In the genomic region with DNA sequence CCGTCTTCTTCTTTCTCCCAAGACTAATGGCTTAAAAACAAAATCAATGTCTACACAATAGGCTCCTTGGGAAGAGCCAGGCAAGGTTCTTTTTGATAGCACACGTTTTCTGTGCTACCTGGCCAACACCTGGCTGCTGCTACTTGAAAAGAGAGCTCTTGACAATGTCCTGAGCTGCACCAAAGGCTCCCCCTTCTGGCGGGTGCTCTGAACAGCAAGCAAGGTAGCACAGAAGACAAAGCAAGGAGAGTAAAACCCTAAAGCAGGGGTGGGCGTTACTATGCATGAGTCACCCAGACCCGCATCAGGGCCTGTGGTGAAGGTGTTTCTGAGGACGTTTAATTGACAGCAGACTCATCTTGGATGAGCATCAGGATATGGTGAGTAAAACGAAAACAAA, we compare ENCODE assay signal across 11 mouse cellular contexts. TPM values are rescaled to one million over a fixed set of nuclear protein-coding genes. Genes with fewer than 3 reads are reported as not detected.
A peak's percentile ranks its signal among the peaks of the same experiment; 100 is the strongest.
DNase-seq lines count a peak whose midpoint lies in the region; ATAC-seq and TF ChIP-seq lines count a peak whose summit lies in the region.
"Had no signal": no experiment of that assay in that cellular context is flagged by ENCODE, and none has a peak within 500 bp of the region (broad histone marks: within the 10 kb centered on the region; RNA-seq: fewer than 3 reads in every experiment).

No protein-coding gene starts in this region.

- H3K79me2 ChIP-seq in heart, adult 2 months (replicated peaks; ENCODE audit: control insufficient read depth, insufficient read depth, low read length), result no peaks in the 10 kb centered on the region

- no peaks in the 10 kb centered on the region for H3K27me3 ChIP-seq in heart, adult 2 months (ENCODE audit: control insufficient read depth, insufficient read depth, low read length)
- no peaks in the 10 kb centered on the region for H3K27me3 ChIP-seq in heart, embryonic 11.5 days (ENCODE audit: control insufficient read depth, insufficient read depth, low read length)
- H3K27me3 ChIP-seq: embryonic facial prominence, embryonic 13.5 days had no signal

- ATAC-seq in heart, embryonic 11.5 days (replicated peaks; ENCODE audit: insufficient number of reproducible peaks, low FRiP score, low TSS enrichment), result no peak

- 36% methylated on average over 7 of the region's 7 CpGs for WGBS in heart, adult 2 months
- WGBS in heart, embryonic 11.5 days (ENCODE audit: insufficient replicate concordance), result 44% methylated on average over 7 of the region's 7 CpGs

- H3K36me3 ChIP-seq in heart, adult 2 months (ENCODE audit: control insufficient read depth, insufficient read depth, low read length), result no peaks in the 10 kb centered on the region
- H3K36me3 ChIP-seq in heart, embryonic 11.5 days (ENCODE audit: control insufficient read depth, insufficient read depth, low read length), result no peaks in the 10 kb centered on the region
- H3K36me3 ChIP-seq: embryonic facial prominence, embryonic 13.5 days had no signal

- no peak for TF ChIP-seq POLR2A in heart, adult 2 months (IDR thresholded peaks at IDR 0.05; ENCODE audit: insufficient read depth, low read depth, low read length)
- no peak for TF ChIP-seq POLR2A in brain, embryonic 14.5 days (IDR thresholded peaks at IDR 0.05; ENCODE audit: borderline replicate concordance, extremely low read depth, insufficient read depth, insufficient read length, poor library complexity, severe bottlenecking)

- no peak overlapping the region for H3K27ac ChIP-seq in heart, adult 2 months
- no peak overlapping the region for H3K27ac ChIP-seq in heart, embryonic 11.5 days (ENCODE audit: low read depth, low read length)
- H3K27ac ChIP-seq: embryonic facial prominence, embryonic 13.5 days had no signal

- H3K4me3 ChIP-seq in heart, adult 2 months, result no peak overlapping the region
- H3K4me3 ChIP-seq in heart, embryonic 11.5 days (ENCODE audit: low read depth, low read length), result no peak overlapping the region
- H3K4me3 ChIP-seq: embryonic facial prominence, embryonic 13.5 days had no signal

- H3K4me1 ChIP-seq in heart, adult 2 months (ENCODE audit: control insufficient read depth, insufficient read depth, low read length), result no peaks in the 10 kb centered on the region
- H3K4me1 ChIP-seq in heart, embryonic 11.5 days (ENCODE audit: control insufficient read depth, insufficient read depth, low read length), result no peaks in the 10 kb centered on the region
- H3K4me1 ChIP-seq: embryonic facial prominence, embryonic 13.5 days had no signal

- TF ChIP-seq EP300 in heart, adult 2 months (IDR thresholded peaks at IDR 0.05; ENCODE audit: insufficient read depth, low read depth, low read length), result no peak

- DNase-seq in heart, adult 2 months, result no peak
- DNase-seq in right cerebral cortex, adult 18-20 months, result peak; percentile 8
- DNase-seq in right cerebral cortex, postnatal 4 days, result no peak
- peak; percentile 9 for DNase-seq in brain, embryonic 14.5 days (ENCODE audit: low read depth)
- peak; percentile 9 to 24 for DNase-seq in lung, adult 18-20 months
- peak; percentile 47 to 53 for DNase-seq in thymus, postnatal 36 days
- no peak for DNase-seq in ovary, postnatal 14 days (ENCODE audit: low spot score)

- H3K9me3 ChIP-seq in heart, embryonic 11.5 days (replicated peaks; ENCODE audit: control insufficient read depth, low read length), result no peaks in the 10 kb centered on the region
- H3K9me3 ChIP-seq: embryonic facial prominence, embryonic 13.5 days had no signal

- H3K9ac ChIP-seq in heart, adult 2 months (ENCODE audit: low read depth, low read length), result no peak overlapping the region
- no peak overlapping the region for H3K9ac ChIP-seq in heart, embryonic 11.5 days (ENCODE audit: low read depth, low read length)
- H3K9ac ChIP-seq: embryonic facial prominence, embryonic 13.5 days had no signal

- intact Hi-C loops in heart, adult 2 months (cut with DNase I), result no loop called here

- H3K4me2 ChIP-seq in heart, embryonic 11.5 days, result no peak overlapping the region
- H3K4me2 ChIP-seq: embryonic facial prominence, embryonic 13.5 days had no signal

- TF ChIP-seq CTCF in heart, adult 2 months (IDR thresholded peaks at IDR 0.05), result peak; percentile 72
- peak; percentile 42; the same call in 1 of the 2 replicates for TF ChIP-seq CTCF in brain, embryonic 14.5 days (IDR thresholded peaks at IDR 0.05; ENCODE audit: borderline replicate concordance, extremely low read depth, insufficient read depth, insufficient read length)

RNA-seq across cellular contexts. Expression of a gene that starts 49.5 kb away (rescaled TPM):
- under 1 TPM; 0.37 to 0.70 TPM for total RNA-seq in heart, adult 2 months (2021)
- 0.64 and 1.4 TPM in 2 replicates for polyA plus RNA-seq in heart, adult 2 months (2012; rRNA removed)
- polyA plus RNA-seq in heart, embryonic 11.5 days (2014; fragmentation: Nextera tagmentation; extraction: Ambion mirVana), result 1.1 and 1.3 TPM in 2 replicates
- polyA plus RNA-seq in brain, embryonic 14.5 days (2012; rRNA removed), result 0.44 and 0.90 TPM in 2 replicates
- total RNA-seq: layer of hippocampus, postnatal 25 days; neutrophil, adult 5-6 weeks had no signal
- polyA plus RNA-seq: embryonic facial prominence, embryonic 13.5 days had no signal

RNA-seq across cellular contexts. Expression of a gene that starts 56.7 kb away (rescaled TPM):
- total RNA-seq in heart, adult 2 months (2021), result under 1 TPM in 1 of 2 experiments, not detected in 1; 0.05 TPM
- polyA plus RNA-seq in heart, adult 2 months (2012; rRNA removed), result 0.04 and 0.06 TPM in 2 replicates
- 0.06 and 0.14 TPM in 2 replicates for polyA plus RNA-seq in heart, embryonic 11.5 days (2014; fragmentation: Nextera tagmentation; extraction: Ambion mirVana)
- 0.18 and 0.21 TPM in 2 replicates for polyA plus RNA-seq in brain, embryonic 14.5 days (2012; rRNA removed)
- total RNA-seq: layer of hippocampus, postnatal 25 days; neutrophil, adult 5-6 weeks had no signal
- polyA plus RNA-seq: embryonic facial prominence, embryonic 13.5 days had no signal

Comparison
In these comparisons a context has a peak if more than half of its experiments do, and no peak if none do; other contexts are left out.
1. DNase-seq: peak in right cerebral cortex, adult 18-20 months (single experiment), brain, embryonic 14.5 days (single experiment), lung, adult 18-20 months (2 of 2) and thymus, postnatal 36 days (2 of 2); none in heart, adult 2 months (0 of 2), right cerebral cortex, postnatal 4 days (single experiment) and ovary, postnatal 14 days (single experiment).